In genomic region chr11:4469091-4469490, GRCm38 (mm10) we compare ENCODE assay signal across 17 mouse cellular contexts. TPM values are rescaled to one million over a fixed set of nuclear protein-coding genes. Genes with fewer than 3 reads are reported as not detected.
"Had no signal": no experiment of that assay in that cellular context is flagged by ENCODE, and none has a peak within 500 bp of the region (broad histone marks: within the 10 kb centered on the region; RNA-seq: fewer than 3 reads in every experiment).

No protein-coding gene starts in this region.

- H3K4me1 ChIP-seq: midbrain, embryonic 12.5 days had no signal

- DNase-seq: kidney, adult 2 months; kidney, postnatal 36 days; layer of hippocampus, adult 9-11 months; left cerebral cortex, postnatal 4 days; lung, embryonic 14.5 days; lung, postnatal 10 days; lung, postnatal 4 days; thymus, adult 18-20 months; thymus, postnatal 14 days had no signal

- H3K27ac ChIP-seq: limb, embryonic 13.5 days; midbrain, embryonic 12.5 days had no signal

- H3K9ac ChIP-seq: limb, embryonic 13.5 days; lung, embryonic 14.5 days; midbrain, embryonic 12.5 days had no signal

- H3K9me3 ChIP-seq: limb, embryonic 13.5 days; midbrain, embryonic 12.5 days had no signal

- H3K36me3 ChIP-seq: limb, embryonic 13.5 days; midbrain, embryonic 12.5 days had no signal

- ATAC-seq: midbrain, embryonic 16.5 days had no signal

- H3K27me3 ChIP-seq: limb, embryonic 13.5 days; midbrain, embryonic 12.5 days had no signal

- H3K4me3 ChIP-seq: limb, embryonic 13.5 days; midbrain, embryonic 12.5 days had no signal

- H3K4me2 ChIP-seq: limb, embryonic 13.5 days; liver, embryonic 11.5 days; lung, embryonic 14.5 days; midbrain, embryonic 12.5 days had no signal

RNA-seq across cellular contexts. Expression of gene Hormad2, which starts 28.2 kb away (rescaled TPM):
- total RNA-seq: layer of hippocampus, adult 18-20 months; left cerebral cortex, postnatal 10 days; left cerebral cortex, postnatal 4 days; megakaryocyte, adult 5-6 weeks had no signal
- polyA plus RNA-seq: kidney, adult 2 months; midbrain, embryonic 12.5 days; neural tube, embryonic 14.5 days had no signal
